Mouse (Mus musculus) liver, adult 2 months (tissue): Measurements from ENCODE around the gene Kcne1.

Experiments
- CTCF ChIP-seq: fragments of 200-500 bp; IDR thresholded peaks from 2 replicates; pipeline ENCODE4 v1.5.1; 2011; ENCODE audit warnings: low read depth, low read length, control low read depth
- POLR2A ChIP-seq: fragments of 200-500 bp; IDR thresholded peaks from 2 replicates; pipeline ENCODE4 v1.6.1; 2011; ENCODE audit warnings: low read length, control low read depth; ENCODE audit not compliant: insufficient read depth; ENCODE audit errors: extremely low read depth

DNA sequence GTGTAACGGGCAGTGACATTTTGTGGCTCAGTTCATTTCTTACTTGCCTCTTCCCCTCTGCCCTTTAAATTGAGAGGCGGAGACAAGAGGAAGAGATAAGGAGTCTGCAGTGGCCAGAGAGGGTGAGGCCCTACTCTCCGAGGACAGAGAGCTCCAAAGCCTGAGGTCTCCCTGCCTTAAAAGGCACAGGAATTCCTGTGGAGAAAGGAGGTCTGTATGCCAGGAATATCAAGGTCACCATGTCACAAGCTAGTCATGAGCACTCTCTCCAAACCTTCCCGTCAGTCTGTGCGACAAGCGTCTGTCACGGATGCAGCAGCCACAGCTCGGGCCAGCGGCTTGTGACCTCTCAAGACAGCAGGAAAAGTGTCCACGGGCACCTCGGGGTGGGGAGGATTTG is 14.1 kb downstream of the Kcne1 start:
- TF ChIP-seq CTCF (no peak), POLR2A (no peak)
